11 mouse cellular contexts compared by ENCODE assay signal in genomic region chr5:34167857-34168256, GRCm38 (mm10). TPM values are rescaled to one million over a fixed set of nuclear protein-coding genes. Genes with fewer than 3 reads are reported as not detected.
DNase-seq lines count a peak whose midpoint lies in the region; ATAC-seq and TF ChIP-seq lines count a peak whose summit lies in the region.
"Had no signal": no experiment of that assay in that cellular context is flagged by ENCODE, and none has a peak within 500 bp of the region (broad histone marks: within the 10 kb centered on the region; RNA-seq: fewer than 3 reads in every experiment).

No protein-coding gene starts in this region.

- no peak overlapping the region for H3K27ac ChIP-seq in hindbrain, embryonic 12.5 days
- no peak overlapping the region for H3K27ac ChIP-seq in hindbrain, embryonic 14.5 days
- H3K27ac ChIP-seq in stomach, embryonic 14.5 days (ENCODE audit: low read length), result no peak overlapping the region
- H3K27ac ChIP-seq in stomach, postnatal 0 days (replicated peaks), result no peak overlapping the region
- no peak overlapping the region for H3K27ac ChIP-seq in limb, embryonic 14.5 days (replicated peaks; ENCODE audit: low read depth, low read length)

- no peaks in the 10 kb centered on the region for H3K9me3 ChIP-seq in hindbrain, embryonic 12.5 days (replicated peaks)
- no peaks in the 10 kb centered on the region for H3K9me3 ChIP-seq in hindbrain, embryonic 14.5 days (ENCODE audit: control insufficient read depth, low read length)
- no peaks in the 10 kb centered on the region for H3K9me3 ChIP-seq in stomach, embryonic 14.5 days (ENCODE audit: control insufficient read depth, low read depth, low read length)
- no peaks in the 10 kb centered on the region for H3K9me3 ChIP-seq in stomach, postnatal 0 days (ENCODE audit: control insufficient read depth, low read length)
- H3K9me3 ChIP-seq in limb, embryonic 14.5 days (ENCODE audit: control insufficient read depth, low read length), result no peaks in the 10 kb centered on the region

- H3K9ac ChIP-seq in hindbrain, embryonic 12.5 days, result no peak overlapping the region
- no peak overlapping the region for H3K9ac ChIP-seq in hindbrain, embryonic 14.5 days
- no peak overlapping the region for H3K9ac ChIP-seq in stomach, embryonic 14.5 days (replicated peaks; ENCODE audit: low read depth, low read length)
- no peak overlapping the region for H3K9ac ChIP-seq in stomach, postnatal 0 days (ENCODE audit: low read length)
- H3K9ac ChIP-seq in limb, embryonic 14.5 days (ENCODE audit: low read depth, low read length, severe bottlenecking), result no peak overlapping the region

- TF ChIP-seq EP300 in stomach, postnatal 0 days (optimal IDR thresholded peaks at IDR 0.05), result no peak

- no peak overlapping the region for H3K4me3 ChIP-seq in hindbrain, embryonic 12.5 days
- no peak overlapping the region for H3K4me3 ChIP-seq in hindbrain, embryonic 14.5 days (replicated peaks; ENCODE audit: low read length)
- 0 out of 2 replicates have a peak overlapping the region, but pooled peaks have one; percentile 3 for H3K4me3 ChIP-seq in stomach, embryonic 14.5 days (ENCODE audit: low read depth, low read length)
- H3K4me3 ChIP-seq in stomach, postnatal 0 days (ENCODE audit: low read depth, low read length), result no peak overlapping the region
- H3K4me3 ChIP-seq in limb, embryonic 14.5 days (replicated peaks; ENCODE audit: low read length), result 0 out of 2 replicates have a peak overlapping the region, but pooled peaks have one; percentile 14

- H3K4me1 ChIP-seq in hindbrain, embryonic 12.5 days, result peaks cover 13% of the 10 kb centered on the region
- H3K4me1 ChIP-seq in hindbrain, embryonic 14.5 days (replicated peaks; ENCODE audit: control insufficient read depth, insufficient read depth, low read length), result peaks cover 19% of the 10 kb centered on the region; the same call in 1 of the 2 replicates
- 0 out of 2 replicates have a peak, but pooled peaks cover 2% of the 10 kb centered on the region for H3K4me1 ChIP-seq in stomach, embryonic 14.5 days (ENCODE audit: control insufficient read depth, insufficient read depth, low read length)
- H3K4me1 ChIP-seq in stomach, postnatal 0 days (replicated peaks; ENCODE audit: control insufficient read depth, insufficient read depth), result no peaks in the 10 kb centered on the region
- peaks cover 9% of the 10 kb centered on the region; the same call in 1 of the 2 replicates for H3K4me1 ChIP-seq in limb, embryonic 14.5 days (ENCODE audit: control insufficient read depth, insufficient read depth, low read length)

- no peak for TF ChIP-seq CTCF in stomach, postnatal 0 days (IDR thresholded peaks at IDR 0.05; ENCODE audit: low read depth)

- H3K36me3 ChIP-seq in hindbrain, embryonic 12.5 days, result 0 out of 2 replicates have a peak, but pooled peaks cover 1% of the 10 kb centered on the region
- H3K36me3 ChIP-seq in hindbrain, embryonic 14.5 days (replicated peaks; ENCODE audit: control insufficient read depth, insufficient read depth), result peaks cover 5% of the 10 kb centered on the region
- peaks cover 4% of the 10 kb centered on the region; the same call in 1 of the 2 replicates for H3K36me3 ChIP-seq in stomach, embryonic 14.5 days (ENCODE audit: control insufficient read depth, insufficient read depth, low read length)
- H3K36me3 ChIP-seq in stomach, postnatal 0 days (ENCODE audit: control insufficient read depth, insufficient read depth, low read length), result 0 out of 2 replicates have a peak, but pooled peaks cover 1% of the 10 kb centered on the region
- H3K36me3 ChIP-seq in limb, embryonic 14.5 days (ENCODE audit: control insufficient read depth, insufficient read depth, low read length), result peaks cover 11% of the 10 kb centered on the region

- WGBS in hindbrain, embryonic 12.5 days, result 81% methylated on average over 4 of the region's 4 CpGs
- 80% methylated on average over 4 of the region's 4 CpGs for WGBS in hindbrain, embryonic 14.5 days
- 77% methylated on average over 4 of the region's 4 CpGs for WGBS in stomach, embryonic 14.5 days
- 73% methylated on average over 4 of the region's 4 CpGs for WGBS in stomach, postnatal 0 days
- WGBS in limb, embryonic 14.5 days, result 82% methylated on average over 4 of the region's 4 CpGs

- 0 out of 2 replicates have a peak overlapping the region, but pooled peaks have one; percentile 60 for H3K4me2 ChIP-seq in hindbrain, embryonic 12.5 days (replicated peaks)
- H3K4me2 ChIP-seq in hindbrain, embryonic 14.5 days (replicated peaks), result no peak overlapping the region
- H3K4me2 ChIP-seq in stomach, embryonic 14.5 days (replicated peaks; ENCODE audit: low read depth, low read length), result peak overlapping the region; percentile 24; the same call in 1 of the 2 replicates
- no peak overlapping the region for H3K4me2 ChIP-seq in stomach, postnatal 0 days (replicated peaks; ENCODE audit: low read depth)
- H3K4me2 ChIP-seq in limb, embryonic 14.5 days (replicated peaks; ENCODE audit: low read depth, low read length, severe bottlenecking), result no peak overlapping the region; the same call in 1 of the 2 replicates

- H3K27me3 ChIP-seq in hindbrain, embryonic 12.5 days, result no peaks in the 10 kb centered on the region
- H3K27me3 ChIP-seq in hindbrain, embryonic 14.5 days (ENCODE audit: control insufficient read depth, insufficient read depth, low read length), result no peaks in the 10 kb centered on the region
- H3K27me3 ChIP-seq in stomach, embryonic 14.5 days (ENCODE audit: control insufficient read depth, insufficient read depth, low read length), result no peaks in the 10 kb centered on the region
- H3K27me3 ChIP-seq in stomach, postnatal 0 days (ENCODE audit: control insufficient read depth, insufficient read depth, low read length), result no peaks in the 10 kb centered on the region
- H3K27me3 ChIP-seq in limb, embryonic 14.5 days (ENCODE audit: control insufficient read depth, insufficient read depth, low read length), result no peaks in the 10 kb centered on the region

- no peak for TF ChIP-seq POLR2A in limb, embryonic 14.5 days (IDR thresholded peaks at IDR 0.05; ENCODE audit: borderline replicate concordance, extremely low read depth, insufficient read depth, insufficient read length)

- ATAC-seq in hindbrain, embryonic 12.5 days (ENCODE audit: low FRiP score), result no peak
- ATAC-seq in hindbrain, embryonic 14.5 days (ENCODE audit: low FRiP score), result no peak
- ATAC-seq in stomach, embryonic 14.5 days (ENCODE audit: insufficient number of reproducible peaks, insufficient read depth, low FRiP score, low read depth), result no peak
- no peak for ATAC-seq in stomach, postnatal 0 days (ENCODE audit: low FRiP score, low TSS enrichment)
- no peak for ATAC-seq in limb, embryonic 14.5 days (ENCODE audit: low FRiP score, low read depth)
- ATAC-seq in erythroid progenitor cell, adult 5-6 weeks (replicated peaks; ENCODE audit: low FRiP score, poor library complexity, severe bottlenecking), result no peak

- DNase-seq in hindbrain, embryonic 14.5 days (ENCODE audit: low spot score), result no peak
- DNase-seq in stomach, postnatal 0 days (ENCODE audit: low spot score), result no peak
- no peak for DNase-seq in limb, embryonic 14.5 days (ENCODE audit: low spot score)
- DNase-seq in lung, postnatal 25 days (ENCODE audit: low spot score), result no peak
- DNase-seq: gastrocnemius, postnatal 25 days; lung, postnatal 4 days; right cerebral cortex, postnatal 14 days; thymus, postnatal 14 days had no signal

RNA-seq across cellular contexts. Expression of gene Poln, which starts 1.4 kb away (rescaled TPM):
- polyA plus RNA-seq in hindbrain, embryonic 12.5 days (2016; fragmentation: Nextera tagmentation; extraction: Ambion mirVana), result 0.41 and 0.51 TPM in 2 replicates
- 0.47 and 0.98 TPM in 2 replicates for polyA plus RNA-seq in hindbrain, embryonic 14.5 days (2014; fragmentation: Nextera tagmentation; extraction: Ambion mirVana)
- 0.87 and 1.1 TPM in 2 replicates for polyA plus RNA-seq in stomach, embryonic 14.5 days (2014; fragmentation: Nextera tagmentation; extraction: Ambion mirVana)
- polyA plus RNA-seq in stomach, postnatal 0 days (2015; fragmentation: Nextera tagmentation; extraction: Ambion mirVana), result 0.07 and 0.19 TPM in 2 replicates
- 0.79 and 1.7 TPM in 2 replicates for polyA plus RNA-seq in limb, embryonic 14.5 days (2012; rRNA removed)
- polyA plus RNA-seq in limb, embryonic 14.5 days (2014; fragmentation: Nextera tagmentation; extraction: Ambion mirVana), result 0.97 and 1.3 TPM in 2 replicates
- 1.1 and 4.2 TPM in 2 replicates for total RNA-seq in erythroid progenitor cell, adult 5-6 weeks (2015; ENCODE audit: low replicate concordance)
- 1.7 and 7.3 TPM in 2 replicates for total RNA-seq in erythroid progenitor cell, adult 5-6 weeks (2017; ENCODE audit: low replicate concordance)

RNA-seq across cellular contexts. Expression of gene Haus3, which starts 1.5 kb away (rescaled TPM):
- 33.5 and 33.8 TPM in 2 replicates for polyA plus RNA-seq in hindbrain, embryonic 12.5 days (2016; fragmentation: Nextera tagmentation; extraction: Ambion mirVana)
- 12.1 and 14.1 TPM in 2 replicates for polyA plus RNA-seq in hindbrain, embryonic 14.5 days (2014; fragmentation: Nextera tagmentation; extraction: Ambion mirVana)
- polyA plus RNA-seq in stomach, embryonic 14.5 days (2014; fragmentation: Nextera tagmentation; extraction: Ambion mirVana), result 29.8 and 33.1 TPM in 2 replicates
- 10.8 and 12.3 TPM in 2 replicates for polyA plus RNA-seq in stomach, postnatal 0 days (2015; fragmentation: Nextera tagmentation; extraction: Ambion mirVana)
- polyA plus RNA-seq in limb, embryonic 14.5 days (2012; rRNA removed), result 8.0 and 12.4 TPM in 2 replicates
- 24.5 and 25.5 TPM in 2 replicates for polyA plus RNA-seq in limb, embryonic 14.5 days (2014; fragmentation: Nextera tagmentation; extraction: Ambion mirVana)
- 61.6 and 90.5 TPM in 2 replicates for total RNA-seq in erythroid progenitor cell, adult 5-6 weeks (2015; ENCODE audit: low replicate concordance)
- total RNA-seq in erythroid progenitor cell, adult 5-6 weeks (2017; ENCODE audit: low replicate concordance), result 99.5 and 120 TPM in 2 replicates

RNA-seq across cellular contexts. Expression of gene Mxd4, which starts 19.7 kb away (rescaled TPM):
- polyA plus RNA-seq in hindbrain, embryonic 12.5 days (2016; fragmentation: Nextera tagmentation; extraction: Ambion mirVana), result 33.2 and 36.5 TPM in 2 replicates
- polyA plus RNA-seq in hindbrain, embryonic 14.5 days (2014; fragmentation: Nextera tagmentation; extraction: Ambion mirVana), result 32.9 and 34.1 TPM in 2 replicates
- 51.4 and 58.6 TPM in 2 replicates for polyA plus RNA-seq in stomach, embryonic 14.5 days (2014; fragmentation: Nextera tagmentation; extraction: Ambion mirVana)
- 20.1 and 21.2 TPM in 2 replicates for polyA plus RNA-seq in stomach, postnatal 0 days (2015; fragmentation: Nextera tagmentation; extraction: Ambion mirVana)
- 89.7 and 125 TPM in 2 replicates for polyA plus RNA-seq in limb, embryonic 14.5 days (2012; rRNA removed)
- 46.6 and 52.2 TPM in 2 replicates for polyA plus RNA-seq in limb, embryonic 14.5 days (2014; fragmentation: Nextera tagmentation; extraction: Ambion mirVana)
- total RNA-seq in erythroid progenitor cell, adult 5-6 weeks (2015; ENCODE audit: low replicate concordance), result 4.7 and 7.1 TPM in 2 replicates
- 3.6 and 13.6 TPM in 2 replicates for total RNA-seq in erythroid progenitor cell, adult 5-6 weeks (2017; ENCODE audit: low replicate concordance)

Comparison
In these comparisons a context has a peak if more than half of its experiments do, and no peak if none do; other contexts are left out.
1. H3K4me2 ChIP-seq: peak in hindbrain, embryonic 12.5 days (single experiment) and stomach, embryonic 14.5 days (single experiment); none in hindbrain, embryonic 14.5 days (single experiment), stomach, postnatal 0 days (single experiment) and limb, embryonic 14.5 days (single experiment).
2. H3K4me3 ChIP-seq: peak in stomach, embryonic 14.5 days (single experiment) and limb, embryonic 14.5 days (single experiment); none in hindbrain, embryonic 12.5 days (single experiment), hindbrain, embryonic 14.5 days (single experiment) and stomach, postnatal 0 days (single experiment).